Mouse (Mus musculus) bone marrow, adult 2 months (tissue): Measurements from ENCODE around the gene Prickle2.

ENCODE experiments used
- CTCF ChIP-seq: fragments of 200-500 bp; IDR thresholded peaks from 2 replicates; pipeline ENCODE4 v1.5.1; 2011; ENCODE audit warnings: low read length, control low read depth; ENCODE audit not compliant: control insufficient read depth, insufficient read depth
- POLR2A ChIP-seq: fragments of 200-500 bp; IDR thresholded peaks from 2 replicates; pipeline ENCODE4 v1.6.1; 2011; ENCODE audit warnings: low read depth, mild to moderate bottlenecking, control low read depth, low read length, borderline replicate concordance; ENCODE audit not compliant: control insufficient read depth

DNA sequence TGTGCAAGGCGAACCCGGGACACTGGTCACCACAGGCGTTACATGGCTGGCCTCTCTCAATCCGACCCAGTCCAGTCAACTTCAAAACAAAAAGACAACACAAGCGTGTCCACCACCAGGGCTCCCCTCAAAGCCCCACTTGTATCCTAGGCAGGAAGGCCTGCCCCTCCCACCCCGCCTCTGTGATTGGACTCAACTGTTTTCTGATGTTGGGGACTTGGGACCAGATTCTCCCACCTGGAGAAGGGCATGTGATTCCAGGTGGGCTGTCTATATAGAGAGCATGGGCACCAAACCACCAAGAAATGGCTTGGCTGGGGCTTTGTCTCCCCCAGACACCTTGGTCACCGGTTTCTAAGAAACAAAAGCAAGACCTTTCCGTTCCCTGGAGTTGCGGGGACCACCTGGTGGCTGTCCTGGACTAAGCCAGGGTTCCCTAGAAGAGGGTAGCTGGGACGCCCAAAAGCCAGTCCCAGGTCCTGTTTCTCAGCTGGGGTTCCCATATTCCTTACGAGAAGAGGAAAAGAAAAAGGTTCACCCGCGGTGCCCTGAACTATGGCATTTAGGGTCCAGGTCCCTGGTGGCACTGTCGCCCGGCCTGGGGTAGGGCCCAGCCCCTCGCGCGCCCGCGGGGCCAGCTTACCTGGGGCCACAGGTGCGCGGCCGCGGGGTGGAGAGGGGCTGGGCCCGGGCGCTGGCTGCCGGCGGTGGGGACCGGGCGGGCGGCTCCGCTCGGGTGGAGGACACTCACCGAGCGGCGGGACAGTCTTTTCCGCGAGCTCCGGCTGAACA, 406 bp downstream of the Prickle2 start:
- TF ChIP-seq POLR2A (no peak), CTCF (no peak)
